Mouse (Mus musculus) 416B (cell line): ENCODE results near the gene Rnf2.

Experiments
- DNase-seq: peaks from one replicate; pipeline ENCODE4 v3.0.0; 2011; ENCODE audit warnings: low read depth

Gene Rnf2

DNA sequence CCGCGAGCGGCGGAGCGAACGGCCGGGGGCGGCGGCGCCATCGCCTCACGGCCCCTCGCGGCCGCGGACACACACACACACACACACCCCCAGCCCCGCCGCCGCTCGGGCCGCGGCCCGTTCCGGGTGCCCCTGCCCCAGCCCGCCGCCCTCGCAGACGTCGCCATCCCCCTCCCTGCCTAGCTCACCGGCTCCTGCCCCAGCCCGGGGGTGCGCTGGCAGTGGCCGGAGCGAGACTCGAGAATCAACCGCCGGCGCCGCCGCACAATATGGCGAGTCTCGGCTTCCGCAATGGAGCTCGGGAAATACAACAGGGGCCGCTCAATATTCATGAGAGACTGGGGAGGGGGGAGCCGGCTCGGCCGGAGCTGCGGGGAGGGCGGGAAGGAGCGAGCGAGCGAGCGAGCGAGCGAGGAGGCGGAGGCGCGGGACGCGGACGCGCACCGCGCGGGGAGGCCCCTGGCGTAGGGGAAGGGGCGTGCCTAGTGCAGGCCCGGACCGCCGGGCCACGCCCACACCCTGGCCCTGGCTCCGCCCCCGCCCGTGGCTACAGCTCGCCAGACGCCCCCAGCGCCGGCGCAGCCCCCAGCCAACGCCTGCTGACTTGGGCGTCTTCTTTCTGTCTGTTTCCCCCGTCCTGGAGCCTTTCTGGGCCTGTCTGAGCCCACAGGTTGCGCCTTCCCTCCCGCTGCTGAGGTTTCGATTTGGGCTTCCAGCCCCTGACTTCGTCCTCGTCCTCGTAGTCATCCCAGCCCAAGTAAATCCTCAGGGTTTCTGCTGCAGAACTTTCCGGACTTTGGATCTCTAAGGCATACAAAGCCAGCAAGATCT lies at the start of gene Rnf2:
Gene Rnf2, minus strand, starts transcription at position 425 of the 831 bp plus-strand sequence.
- peak; percentile 90 for DNase-seq

DNA sequence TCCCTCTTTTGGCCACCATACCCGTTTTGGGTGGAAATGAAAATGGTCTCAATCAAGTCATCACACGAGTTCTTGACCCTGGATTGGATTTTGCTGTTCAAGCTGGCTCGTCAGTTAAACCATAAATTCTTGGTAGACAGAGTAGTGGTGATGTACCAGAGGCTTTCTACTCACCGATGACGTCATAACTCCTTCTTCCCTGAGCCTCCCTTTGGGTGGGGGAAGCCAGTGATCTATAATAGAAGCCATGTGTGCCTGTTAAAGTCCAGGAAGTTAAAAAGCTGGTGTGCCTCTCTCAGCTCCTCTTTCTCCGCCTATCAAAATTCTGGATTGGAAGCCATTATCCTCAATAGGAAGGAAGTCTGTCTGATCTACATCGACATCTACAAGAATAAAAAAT lies 49.0 kb upstream of the Rnf2 start:
- no peak for DNase-seq

DNA sequence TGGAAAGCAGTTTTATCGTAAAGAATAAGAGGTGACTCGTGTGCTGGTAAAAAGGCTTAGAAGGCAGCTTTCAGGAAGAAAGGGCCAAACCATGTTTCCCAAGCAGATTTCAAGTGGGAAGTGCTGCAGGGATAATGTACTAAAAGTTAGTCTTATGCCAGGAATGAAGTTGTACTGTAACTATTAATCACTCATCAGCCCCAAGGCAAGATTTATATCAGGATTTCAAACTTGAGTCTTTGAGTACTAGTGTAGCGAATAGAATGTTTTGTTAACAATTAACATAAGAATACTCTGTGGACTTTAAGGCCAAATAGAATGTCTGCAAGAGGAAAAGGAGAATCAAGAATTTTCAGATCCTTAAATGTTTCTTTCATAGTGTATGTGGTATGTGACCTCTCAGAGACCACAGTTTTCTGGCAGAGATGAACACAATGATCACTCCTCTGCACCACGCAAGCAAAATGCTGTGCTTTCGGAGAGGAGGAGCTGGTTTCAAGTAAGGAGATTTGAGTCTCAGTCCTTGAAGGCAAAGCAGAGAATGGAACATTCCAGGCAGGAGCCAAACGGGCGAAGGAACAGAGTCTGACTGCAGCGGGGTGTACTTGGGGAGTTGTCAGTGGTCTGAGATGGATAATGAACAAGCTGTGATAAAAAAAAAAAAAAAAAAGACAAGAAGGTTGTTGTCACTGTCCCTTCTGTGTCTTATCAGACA lies 48.3 kb upstream of the Rnf2 start:
- DNase-seq: no peak

DNA sequence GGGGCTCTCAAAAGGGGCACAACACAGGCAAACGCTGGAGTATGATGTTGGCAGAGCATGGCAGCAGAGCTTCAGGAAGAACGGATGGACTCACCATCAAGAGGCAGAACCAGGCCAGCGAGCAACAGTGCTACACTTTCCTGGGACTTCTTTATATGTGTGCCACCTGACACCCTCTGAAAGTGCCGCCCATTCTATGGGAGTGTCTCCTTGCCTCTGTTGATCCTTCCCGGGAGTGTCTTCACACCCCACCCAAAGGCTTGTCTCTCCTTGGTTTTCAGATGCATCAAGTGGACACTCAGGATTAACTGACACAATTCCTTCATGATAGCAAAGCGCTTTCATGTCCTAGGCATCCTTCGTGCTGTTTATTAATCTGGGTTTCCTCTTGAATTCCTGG lies 44.8 kb upstream of the Rnf2 start:
- DNase-seq: no peak

DNA sequence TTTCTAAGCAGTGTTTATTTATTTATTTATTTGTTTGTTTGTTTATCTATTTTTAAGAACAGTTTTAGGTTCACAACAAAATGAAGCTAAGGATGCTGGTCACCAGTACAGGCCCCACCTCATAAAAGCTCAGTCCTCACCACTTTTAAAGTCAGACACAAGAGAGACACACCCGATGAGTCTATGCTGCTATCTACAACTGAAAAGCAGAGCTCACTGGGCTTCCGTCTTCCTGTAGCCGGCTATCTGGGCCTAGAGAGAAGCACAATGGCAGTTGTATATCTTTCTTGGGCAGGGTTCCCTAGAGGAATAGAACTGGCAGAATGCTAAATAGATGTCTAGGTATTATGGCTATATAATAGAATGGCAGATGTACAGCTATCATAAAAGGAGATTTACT lies 43.8 kb upstream of the Rnf2 start:
- no peak for DNase-seq

DNA sequence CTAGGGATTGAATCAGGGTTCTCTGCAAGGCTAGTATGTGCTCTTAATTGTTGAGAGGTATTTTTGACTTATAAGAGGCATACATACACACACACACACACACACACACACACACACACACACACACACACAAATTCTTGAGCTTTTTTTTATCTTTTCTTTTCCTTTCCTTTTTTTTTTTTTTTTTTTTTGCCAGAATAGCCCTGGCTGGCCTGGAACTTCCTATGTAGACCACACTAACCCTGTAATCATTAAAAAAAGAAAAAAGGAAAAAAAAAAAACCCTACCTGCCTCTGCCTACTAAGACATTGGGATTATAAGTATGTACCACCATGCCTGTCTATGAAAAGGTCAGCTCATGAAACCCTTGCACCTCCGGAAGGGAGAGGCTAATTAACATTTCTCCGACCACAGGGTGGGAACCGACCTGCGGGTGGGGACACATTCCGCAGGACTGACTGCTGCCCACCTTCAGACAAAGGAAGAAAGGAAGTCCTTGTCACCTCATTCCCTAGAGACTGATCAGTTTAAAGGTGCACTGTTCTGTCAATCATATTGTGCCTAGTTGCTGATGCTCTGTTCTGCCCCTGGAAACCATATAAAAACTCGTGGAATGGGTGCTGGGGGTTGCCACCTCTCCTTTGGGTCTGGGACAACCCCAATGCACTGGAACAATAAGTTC lies 43.2 kb upstream of the Rnf2 start:
- no peak for DNase-seq

DNA sequence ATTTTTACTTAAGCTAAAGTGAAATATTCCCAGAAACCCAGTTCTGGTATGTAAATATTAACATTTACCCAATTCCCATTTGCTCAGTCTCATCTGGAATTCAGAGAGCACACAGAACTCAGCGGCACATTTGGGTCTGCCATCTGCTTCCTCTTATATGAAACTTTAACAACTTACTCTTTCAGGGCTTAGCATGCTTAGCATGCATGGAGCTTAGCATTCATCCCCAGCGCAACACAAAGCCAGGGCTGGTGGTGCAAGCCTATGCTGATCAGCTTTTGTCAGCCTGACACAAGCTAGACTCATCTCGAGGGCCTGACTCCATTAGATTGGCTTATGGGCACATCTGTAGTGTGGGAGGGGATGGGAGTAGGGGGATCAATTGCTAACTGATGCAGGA lies 25.9 kb upstream of the Rnf2 start:
- DNase-seq: no peak

DNA sequence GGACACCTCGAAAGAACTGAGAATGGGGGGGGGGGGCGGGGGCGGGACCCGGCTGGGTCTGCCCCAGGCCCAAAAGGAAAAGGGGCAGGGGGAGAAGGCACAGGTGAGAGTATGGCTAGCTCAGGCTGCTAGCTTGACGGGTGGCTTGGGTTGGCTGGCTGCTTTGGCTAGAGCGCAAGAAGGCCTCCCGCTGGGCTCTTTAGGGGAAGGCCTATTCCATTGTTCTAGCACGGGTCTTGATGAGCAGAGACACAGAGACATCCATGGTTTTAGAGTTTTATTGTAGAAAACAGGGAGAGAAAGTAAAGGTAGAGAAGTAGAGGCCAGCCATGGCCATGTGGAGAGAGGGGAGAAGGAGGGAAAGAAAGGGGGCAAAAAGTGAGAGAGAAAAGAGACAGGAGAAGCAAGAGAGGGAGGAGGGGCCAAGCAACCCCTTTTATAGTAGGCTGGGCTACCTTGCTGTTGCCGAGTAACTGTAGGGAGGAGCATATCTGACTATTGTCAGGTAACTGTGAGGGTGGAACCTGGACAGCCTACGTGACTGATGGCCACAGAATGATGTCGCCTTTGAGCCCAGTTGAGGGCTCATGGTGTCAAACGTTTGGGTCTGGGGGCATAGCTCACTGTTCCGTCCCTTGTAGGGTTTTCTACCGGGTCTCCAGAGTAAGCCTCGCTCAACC lies 17.0 kb upstream of the Rnf2 start:
- no peak for DNase-seq

DNA sequence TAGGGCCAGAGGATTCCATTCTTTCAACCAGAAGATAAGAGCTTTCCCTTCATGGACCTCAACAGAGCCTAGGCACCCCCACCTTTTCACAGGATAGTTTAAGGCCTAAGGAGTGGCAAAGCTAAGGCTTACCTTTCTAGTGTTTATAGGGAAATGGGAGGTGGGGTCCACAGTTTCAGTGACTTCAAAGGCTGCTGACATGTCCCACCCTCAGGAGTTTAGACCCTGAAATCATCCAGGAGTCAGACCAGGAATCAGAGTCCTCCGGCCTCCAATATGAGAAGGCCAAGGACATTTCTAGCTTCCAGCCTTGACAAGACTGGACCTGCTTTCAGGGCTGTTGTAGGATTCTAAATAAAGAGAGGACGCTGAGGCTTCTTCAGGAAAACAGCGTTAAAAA lies 16.1 kb upstream of the Rnf2 start:
- no peak for DNase-seq

DNA sequence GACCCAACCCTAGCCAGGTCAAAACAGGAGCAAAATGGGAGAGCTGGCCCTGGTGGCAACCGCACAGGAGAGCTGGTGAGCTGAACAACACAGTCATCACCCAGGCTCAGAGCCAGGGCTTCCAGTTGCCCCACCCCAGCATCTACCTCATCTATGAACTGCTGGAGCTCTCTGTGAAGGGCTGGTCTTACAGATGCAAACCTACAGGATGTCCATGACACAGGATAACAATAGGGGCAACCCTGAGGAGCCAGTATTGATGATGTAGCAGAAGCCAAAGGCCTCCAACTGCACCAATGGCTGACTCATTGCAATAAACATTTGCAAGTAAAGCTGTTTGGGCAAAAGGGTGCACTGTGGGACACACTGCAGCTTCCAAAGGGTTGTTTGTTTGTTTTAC lies 15.0 kb upstream of the Rnf2 start:
- DNase-seq: no peak

DNA sequence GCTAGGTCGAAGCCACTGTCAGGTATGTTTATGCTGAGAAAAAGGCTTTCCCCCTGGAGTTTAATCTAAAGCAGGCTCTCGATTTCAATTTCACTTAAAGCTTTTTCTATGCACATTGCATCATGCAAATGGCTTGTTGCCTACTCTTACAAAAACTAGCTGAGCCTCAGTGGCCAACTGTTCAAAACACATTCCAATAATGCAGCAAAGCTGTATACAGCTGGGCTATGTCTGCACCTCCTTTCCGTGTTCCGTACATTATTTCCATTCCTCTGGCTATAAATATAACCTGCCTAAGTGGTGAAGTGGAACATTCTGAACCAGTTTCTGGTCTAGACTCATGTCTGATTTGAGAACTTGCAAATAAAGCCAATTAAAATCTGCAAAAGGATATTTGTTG lies 13.4 kb upstream of the Rnf2 start:
- no peak for DNase-seq

DNA sequence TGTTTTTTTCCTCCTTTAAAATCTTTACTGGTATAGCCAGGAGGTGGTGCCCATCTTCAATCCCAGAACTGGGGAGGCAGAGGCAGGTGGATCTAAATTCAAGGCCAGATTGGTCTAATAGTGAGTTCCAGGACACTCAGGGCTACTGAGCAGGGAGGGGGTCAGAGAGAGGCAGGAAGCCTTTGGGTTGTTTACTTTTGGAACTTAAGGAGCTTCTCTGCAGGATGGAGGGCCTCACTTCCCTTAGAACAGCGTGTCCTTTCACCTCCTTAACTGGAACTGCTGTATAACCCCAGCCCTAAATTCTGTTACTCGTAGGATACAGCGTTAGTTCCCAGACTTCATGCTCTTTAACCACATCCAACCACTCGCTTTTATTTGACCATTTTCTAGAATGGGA lies 10.1 kb upstream of the Rnf2 start:
- no peak for DNase-seq

DNA sequence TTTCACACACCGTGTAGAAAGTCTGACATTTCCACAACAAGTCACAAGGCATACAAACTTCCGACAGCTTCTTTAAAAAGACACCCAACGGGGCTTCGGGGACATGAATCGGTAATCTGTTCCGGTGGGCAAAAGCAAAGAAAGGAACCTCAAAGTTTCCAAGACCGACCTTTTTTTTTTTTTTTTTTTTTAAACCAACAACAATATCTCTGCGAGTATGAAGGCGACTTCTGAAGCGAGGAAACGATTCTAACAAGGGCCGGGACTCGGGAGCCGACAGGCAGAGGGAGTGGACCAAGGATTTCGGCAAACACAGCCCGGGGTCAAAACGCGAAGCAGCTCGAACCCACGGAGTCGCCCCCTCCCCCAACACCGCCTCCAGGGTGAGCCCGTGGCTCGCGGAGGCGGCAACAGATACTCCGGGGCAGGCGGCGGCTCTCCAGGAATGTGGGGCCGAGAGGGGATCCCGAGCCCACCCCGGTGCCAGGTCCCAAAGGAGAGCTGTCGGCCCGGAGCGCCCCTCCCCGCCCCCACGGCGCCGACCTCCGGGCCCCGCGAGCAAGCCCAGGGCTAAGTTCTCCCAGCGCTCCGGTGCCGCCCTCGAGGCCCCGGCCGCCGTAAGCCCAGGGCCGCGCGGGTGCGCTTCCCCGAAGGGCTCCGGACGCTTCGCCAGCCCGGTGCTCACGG lies 797 bp downstream of the Rnf2 start:
- peak; percentile 53 for DNase-seq

DNA sequence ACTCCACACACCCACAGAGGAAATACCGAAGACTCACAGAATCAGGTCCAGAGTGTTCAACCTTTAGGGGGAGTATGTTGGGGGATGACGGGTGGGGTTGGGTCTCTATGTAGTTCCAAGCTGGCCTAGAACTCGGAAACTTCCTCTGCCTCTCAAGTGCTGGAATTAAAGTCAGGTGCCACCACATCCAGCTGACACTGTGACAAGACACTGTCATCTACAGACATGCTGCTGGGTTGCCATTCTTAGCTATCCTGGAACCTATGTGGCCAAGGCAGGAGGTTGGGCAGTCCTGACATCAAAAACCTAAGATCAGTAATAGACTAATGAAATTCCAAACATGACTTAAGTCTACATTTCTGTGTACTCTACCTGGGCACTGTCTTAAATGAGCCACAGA lies 2.4 kb downstream of the Rnf2 start:
- DNase-seq: no peak

DNA sequence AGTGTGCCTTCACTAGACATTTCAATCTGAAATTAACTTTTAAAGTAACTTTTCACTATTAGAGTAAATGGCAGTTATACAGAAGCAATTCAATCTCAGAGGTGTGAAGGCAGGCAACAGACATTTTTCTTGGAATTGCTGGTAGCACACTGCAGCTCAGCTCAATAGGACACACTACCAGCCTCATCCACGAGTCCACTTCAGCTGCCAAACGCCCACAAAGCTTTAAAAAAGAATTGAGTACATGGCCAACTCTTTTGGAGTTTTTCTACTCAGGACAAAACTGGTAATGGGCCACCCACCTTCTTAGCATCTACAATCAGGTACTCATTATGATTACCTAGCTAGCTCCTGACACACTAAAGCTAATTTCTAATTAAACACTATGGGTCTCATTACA lies 2.8 kb downstream of the Rnf2 start:
- DNase-seq: no peak

DNA sequence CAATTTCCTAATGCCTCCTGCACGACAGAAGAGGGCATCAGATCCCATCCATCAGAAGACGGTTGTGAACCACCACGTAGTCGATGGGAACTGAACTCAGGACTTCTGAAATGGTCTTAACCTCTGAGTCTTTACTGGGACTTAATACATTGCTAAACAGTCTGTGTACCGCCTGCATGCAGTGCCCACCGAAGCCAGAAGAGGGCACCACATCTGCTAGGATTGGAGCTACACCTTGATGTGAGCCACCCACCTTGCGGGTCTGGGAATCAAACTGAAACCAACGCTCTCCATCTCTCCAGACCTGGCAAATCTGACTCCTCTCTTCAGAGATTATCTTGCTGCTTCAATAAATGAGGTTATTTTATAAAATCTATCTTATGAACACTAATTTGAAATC lies 3.7 kb downstream of the Rnf2 start:
- peak; percentile 47 for DNase-seq

DNA sequence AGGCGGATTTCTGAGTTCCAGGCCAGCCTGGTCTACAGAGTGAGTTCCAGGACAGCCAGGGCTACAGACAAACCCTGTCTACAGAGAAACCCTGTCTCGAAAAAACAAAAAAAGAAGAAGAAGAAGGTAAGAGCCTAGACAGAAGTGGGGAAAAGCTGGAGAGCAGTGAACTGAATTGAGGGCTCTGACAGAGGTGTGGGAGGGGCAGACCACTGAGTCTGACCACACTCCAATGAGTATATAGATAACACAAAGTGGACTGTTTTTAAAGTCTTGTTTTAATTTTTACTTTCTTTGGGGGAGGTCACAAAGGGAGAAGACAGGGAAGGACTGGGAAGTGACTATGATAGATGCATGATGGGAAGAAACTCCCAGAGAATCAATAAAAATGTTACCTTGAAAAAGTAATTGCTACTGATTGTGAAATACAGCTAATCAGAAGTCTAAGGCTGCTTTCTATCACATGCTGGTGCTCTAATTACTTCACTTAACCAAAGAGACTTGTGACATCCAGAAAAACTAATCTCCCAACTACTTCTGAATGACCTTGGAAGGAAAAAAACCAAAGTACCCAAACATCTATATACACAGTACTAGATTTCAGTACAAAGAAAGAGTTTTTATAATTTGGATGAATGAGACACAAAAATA lies 5.0 kb downstream of the Rnf2 start:
- DNase-seq: peak; percentile 41

DNA sequence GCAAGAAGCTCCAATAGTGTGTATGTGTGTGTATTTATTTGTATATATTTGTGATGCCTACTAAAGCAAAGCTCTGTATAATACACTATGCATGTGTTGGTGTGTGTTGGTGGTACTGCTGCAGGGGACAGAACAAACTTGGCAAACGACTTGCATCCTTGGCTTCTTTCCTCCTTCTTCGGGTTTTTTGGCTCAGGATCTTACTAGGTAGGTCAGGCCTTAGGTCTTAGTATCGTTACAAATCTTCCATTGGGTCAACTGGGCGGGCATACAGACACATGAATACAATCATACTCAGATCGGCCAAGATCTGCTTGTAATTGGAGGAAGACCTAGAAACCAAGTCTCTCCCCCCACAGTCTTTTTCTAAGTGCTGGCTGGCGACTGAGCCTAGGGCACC lies 6.0 kb downstream of the Rnf2 start:
- DNase-seq: no peak

DNA sequence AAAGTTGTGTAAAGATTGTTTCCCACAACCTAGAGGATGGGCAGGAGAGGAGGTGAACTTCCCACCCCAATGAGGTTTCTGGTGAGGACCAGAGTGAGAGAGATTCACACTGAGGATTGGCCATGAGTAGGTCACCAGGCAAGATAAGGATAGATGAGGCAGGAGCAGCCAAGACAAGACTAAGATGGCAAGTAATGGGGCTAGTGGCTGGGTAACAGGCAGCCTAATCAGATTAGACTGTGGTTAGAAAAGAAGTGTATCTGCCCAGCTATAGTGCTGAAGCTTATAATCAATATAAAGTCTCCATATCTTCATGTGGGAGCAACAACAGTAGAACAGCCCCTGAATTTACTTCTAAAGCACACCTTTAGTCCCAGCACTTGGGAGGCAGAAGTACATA lies 6.9 kb downstream of the Rnf2 start:
- no peak for DNase-seq

DNA sequence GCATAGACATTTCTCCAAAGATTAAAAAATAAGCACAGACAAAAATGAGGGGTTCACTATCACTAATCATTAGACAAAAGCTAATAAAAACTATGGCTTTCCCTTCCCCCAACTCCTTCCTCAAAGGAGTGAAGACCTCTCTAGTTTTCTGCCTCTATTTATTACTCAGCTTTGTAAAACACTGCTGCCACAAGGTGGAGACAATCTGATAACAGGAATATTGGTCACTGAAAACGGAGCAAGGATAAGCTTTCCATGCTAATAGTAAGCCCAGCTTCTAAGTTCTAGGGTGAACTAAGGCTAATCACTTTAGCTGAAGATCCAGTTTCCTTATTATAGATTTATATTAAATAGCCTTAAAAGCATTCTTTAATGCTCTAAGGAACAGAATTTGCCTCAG lies 8.3 kb downstream of the Rnf2 start:
- peak; percentile 50 for DNase-seq

DNA sequence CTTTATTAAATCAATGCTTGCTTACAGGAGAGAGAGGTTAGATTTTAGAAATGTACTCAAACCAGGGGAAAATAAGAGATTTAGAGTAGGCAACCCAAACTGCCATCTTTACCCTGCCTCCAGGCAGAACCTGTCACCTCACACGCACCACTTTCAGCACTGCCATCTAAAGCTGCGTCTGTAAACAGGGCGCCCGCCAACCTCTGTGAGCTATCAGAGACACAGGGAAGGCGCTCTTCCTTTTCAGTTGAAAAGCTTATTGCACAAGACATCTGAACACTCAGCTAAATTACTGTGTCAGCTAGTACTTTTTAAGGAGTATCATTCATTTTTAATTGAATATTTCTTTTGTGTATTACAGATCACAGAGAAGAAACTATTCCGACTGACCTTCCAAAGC lies 10.9 kb downstream of the Rnf2 start:
- DNase-seq: peak; percentile 65
